Mouse (Mus musculus): Measurements from ENCODE around the gene Wtap. TPM values are rescaled to one million over a fixed set of nuclear protein-coding genes. Genes with fewer than 3 reads are reported as not detected.
"Not testable (repeated sequence)": the region's sequence is repeated elsewhere in the genome, so short reads cannot be mapped to it uniquely, and the experiment has no call there.

The Wtap gene
- polyA plus RNA-seq, 1 experiment: 135 TPM

- TF ChIP-seq CTCF (IDR thresholded peaks at IDR 0.05; ENCODE audit: borderline replicate concordance, insufficient read depth, low read length) (no peak), POLR2A (IDR thresholded peaks at IDR 0.05; ENCODE audit: low read depth, low read length) (no peak)
- Histone ChIP-seq H3K4me1 (ENCODE audit: control insufficient read depth, insufficient read depth, low read length) (no peaks in the 10 kb centered on the region), H3K4me3 (ENCODE audit: insufficient read depth, low read length) (no peak overlapping the region)
Observed at GRCm38 (mm10) chr17:12938077-12938476, 55.9 kb downstream of the Wtap start.

GRCm38 (mm10) chr17:12937412-12937970, 56.5 kb downstream of the Wtap start:
- H3K27ac ChIP-seq (ENCODE audit: insufficient read depth, low read length): no peak overlapping the region
- H3K4me1 ChIP-seq (ENCODE audit: control insufficient read depth, insufficient read depth, low read length): no peaks in the 10 kb centered on the region
- TF ChIP-seq POLR2A (IDR thresholded peaks at IDR 0.05; ENCODE audit: low read depth, low read length): no peak
- TF ChIP-seq CTCF (IDR thresholded peaks at IDR 0.05; ENCODE audit: borderline replicate concordance, insufficient read depth, low read length): no peak
- H3K4me3 ChIP-seq (ENCODE audit: insufficient read depth, low read length): no peak overlapping the region

More at GRCm38 (mm10) chr17:12938077-12938476, 55.9 kb downstream of the Wtap start:
- no peak overlapping the region for H3K27ac ChIP-seq (ENCODE audit: insufficient read depth, low read length)

GRCm38 (mm10) chr17:12935719-12936118, 58.2 kb downstream of the Wtap start:
- H3K4me3 ChIP-seq (ENCODE audit: insufficient read depth, low read length): no peak overlapping the region
- no peaks in the 10 kb centered on the region for H3K4me1 ChIP-seq (ENCODE audit: control insufficient read depth, insufficient read depth, low read length)
- no peak overlapping the region for H3K27ac ChIP-seq (ENCODE audit: insufficient read depth, low read length)
- TF ChIP-seq POLR2A (IDR thresholded peaks at IDR 0.05; ENCODE audit: low read depth, low read length): no peak
- TF ChIP-seq CTCF (IDR thresholded peaks at IDR 0.05; ENCODE audit: borderline replicate concordance, insufficient read depth, low read length): no peak

- not testable (repeated sequence) for H3K4me1 ChIP-seq (ENCODE audit: control insufficient read depth, insufficient read depth, low read length); H3K27ac ChIP-seq (ENCODE audit: insufficient read depth, low read length); H3K4me3 ChIP-seq (ENCODE audit: insufficient read depth, low read length)
Observed at GRCm38 (mm10) chr17:12931576-12931975, 62.4 kb downstream of the Wtap start.

- no peak for TF ChIP-seq POLR2A (IDR thresholded peaks at IDR 0.05; ENCODE audit: low read depth, low read length)
- TF ChIP-seq CTCF (IDR thresholded peaks at IDR 0.05; ENCODE audit: borderline replicate concordance, insufficient read depth, low read length): no peak
- no peak overlapping the region for H3K27ac ChIP-seq (ENCODE audit: insufficient read depth, low read length)
- H3K4me1 ChIP-seq (ENCODE audit: control insufficient read depth, insufficient read depth, low read length): no peaks in the 10 kb centered on the region
- H3K4me3 ChIP-seq (ENCODE audit: insufficient read depth, low read length): no peak overlapping the region
Observed at GRCm38 (mm10) chr17:12925703-12926180, 68.2 kb downstream of the Wtap start.

GRCm38 (mm10) chr17:12925001-12925400, 69.0 kb downstream of the Wtap start:
- no peak overlapping the region for H3K27ac ChIP-seq (ENCODE audit: insufficient read depth, low read length)
- TF ChIP-seq CTCF (IDR thresholded peaks at IDR 0.05; ENCODE audit: borderline replicate concordance, insufficient read depth, low read length) (no peak), POLR2A (IDR thresholded peaks at IDR 0.05; ENCODE audit: low read depth, low read length) (no peak)
- no peak overlapping the region for H3K4me3 ChIP-seq (ENCODE audit: insufficient read depth, low read length)
- no peaks in the 10 kb centered on the region for H3K4me1 ChIP-seq (ENCODE audit: control insufficient read depth, insufficient read depth, low read length)

- Histone ChIP-seq H3K27ac (ENCODE audit: insufficient read depth, low read length) (no peak overlapping the region), H3K4me1 (ENCODE audit: control insufficient read depth, insufficient read depth, low read length) (no peaks in the 10 kb centered on the region), H3K4me3 (ENCODE audit: insufficient read depth, low read length) (no peak overlapping the region)
- no peak for TF ChIP-seq POLR2A (IDR thresholded peaks at IDR 0.05; ENCODE audit: low read depth, low read length)
- TF ChIP-seq CTCF (IDR thresholded peaks at IDR 0.05; ENCODE audit: borderline replicate concordance, insufficient read depth, low read length): no peak
Observed at GRCm38 (mm10) chr17:12921073-12921472, 72.9 kb downstream of the Wtap start.

Other genes with a start within 250 kb of the Wtap start
- gene Igf2r, start 224.5 kb downstream of the Wtap start, polyA plus RNA-seq (2011; ENCODE audit: insufficient read length, low read depth, missing spikeins): 246 and 249 TPM in 2 replicates
- not detected in 2 replicates for gene Mas1, start 126.0 kb downstream of the Wtap start, polyA plus RNA-seq (2011; ENCODE audit: insufficient read length, low read depth, missing spikeins)
- gene Mrgprh, start 118.1 kb downstream of the Wtap start, polyA plus RNA-seq (2011; ENCODE audit: insufficient read length, low read depth, missing spikeins): not detected in 2 replicates
- gene Pnldc1, start 83.9 kb downstream of the Wtap start, polyA plus RNA-seq (2011; ENCODE audit: insufficient read length, low read depth, missing spikeins): 2.5 and 2.7 TPM in 2 replicates
- 370 and 388 TPM in 2 replicates for gene Tcp1, start 78.5 kb downstream of the Wtap start, polyA plus RNA-seq (2011; ENCODE audit: insufficient read length, low read depth, missing spikeins)
- gene Mrpl18, start 77.8 kb downstream of the Wtap start, polyA plus RNA-seq (2011; ENCODE audit: insufficient read length, low read depth, missing spikeins): 36.1 and 37.7 TPM in 2 replicates
- gene Acat3, start 53.6 kb downstream of the Wtap start, polyA plus RNA-seq (2011; ENCODE audit: insufficient read length, low read depth, missing spikeins): 0.61 TPM in 1 of 2 replicates, not detected in the other
- gene Acat2, start 33.4 kb downstream of the Wtap start, polyA plus RNA-seq (2011; ENCODE audit: insufficient read length, low read depth, missing spikeins): 46.5 and 46.7 TPM in 2 replicates
- gene Sod2, start 12.7 kb upstream of the Wtap start, polyA plus RNA-seq (2011; ENCODE audit: insufficient read length, low read depth, missing spikeins): 52.9 and 53.8 TPM in 2 replicates
- gene Gpr31b, start 58.1 kb upstream of the Wtap start, polyA plus RNA-seq (2011; ENCODE audit: insufficient read length, low read depth, missing spikeins): not detected in 2 replicates
- gene Tcp10b, start 66.9 kb upstream of the Wtap start, polyA plus RNA-seq (2011; ENCODE audit: insufficient read length, low read depth, missing spikeins): not detected in 2 replicates
- gene Unc93a, start 137.6 kb upstream of the Wtap start, polyA plus RNA-seq (2011; ENCODE audit: insufficient read length, low read depth, missing spikeins): not detected in 2 replicates
- gene Smok2a, start 227.0 kb upstream of the Wtap start, polyA plus RNA-seq (2011; ENCODE audit: insufficient read length, low read depth, missing spikeins): not detected in 2 replicates
- gene Smok2b, start 236.1 kb upstream of the Wtap start, polyA plus RNA-seq (2011; ENCODE audit: insufficient read length, low read depth, missing spikeins): not detected in 2 replicates

All from embryonic fibroblast, embryonic 13.5 days (primary cell).